Mouse (Mus musculus) forebrain, embryonic 12.5 days (tissue): Measurements from ENCODE around the gene Synpo2l. TPM values are rescaled to one million over a fixed set of nuclear protein-coding genes. Genes with fewer than 3 reads are reported as not detected.

Experiments
- ATAC-seq: fragments of 200-750 bp; cut with Nextera tagmentation; 2 replicates; pipeline ENCODE4 v1.8.0; 2017; ENCODE audit warnings: moderate TSS enrichment; ENCODE audit not compliant: low FRiP score
- H3K27ac ChIP-seq: fragments of 300-500 bp; sonication (generic); 2 replicates; pipeline ENCODE4 v1.5.1; 2016; ENCODE audit warnings: mild to moderate bottlenecking
- H3K27me3 ChIP-seq: fragments of 300-500 bp; sonication (generic); 2 replicates; pipeline ENCODE4 v1.6.1; 2016; ENCODE audit warnings: mild to moderate bottlenecking
- H3K36me3 ChIP-seq: fragments of 300-500 bp; sonication (generic); replicated peaks from 2 replicates; pipeline ENCODE4 v1.6.1; 2016; ENCODE audit warnings: mild to moderate bottlenecking
- H3K4me1 ChIP-seq: fragments of 300-500 bp; sonication (generic); 2 replicates; pipeline ENCODE4 v1.6.1; 2016
- H3K4me2 ChIP-seq: fragments of 300-500 bp; sonication (generic); 2 replicates; pipeline ENCODE4 v1.6.1; 2016; ENCODE audit warnings: mild to moderate bottlenecking, moderate library complexity
- H3K4me3 ChIP-seq: fragments of 300-500 bp; sonication (generic); replicated peaks from 2 replicates; pipeline ENCODE4 v1.5.1; 2016; ENCODE audit warnings: mild to moderate bottlenecking
- H3K9ac ChIP-seq: fragments of 300-500 bp; sonication (generic); 2 replicates; pipeline ENCODE4 v1.6.1; 2016; ENCODE audit warnings: mild to moderate bottlenecking
- H3K9me3 ChIP-seq: fragments of 300-500 bp; sonication (generic); 2 replicates; pipeline ENCODE4 v1.6.1; 2016
- WGBS: fragments of 180-500 bp; shearing (Covaris S2); methylation state at CpG from one replicate; pipeline ENCODE4 v1.1.7; 2016; 5-methylcytosine and 5-hydroxymethylcytosine counted together
- microRNA-seq: library from miRNA; unstranded; fragments of <30 nt; microRNA quantifications from one replicate; pipeline ENCODE4, GENCODE M21; 2017
- polyA plus RNA-seq: library from polyadenylated mRNA; unstranded; fragments of >200 nt; fragmentation: Nextera tagmentation; extraction: Ambion mirVana; gene quantifications from 2 replicates; pipeline ENCODE4 v1.2.1, GENCODE M21; 2016

Gene Synpo2l
- polyA plus RNA-seq, 1 experiment from 2014 or later, result 0.24 TPM

DNA sequence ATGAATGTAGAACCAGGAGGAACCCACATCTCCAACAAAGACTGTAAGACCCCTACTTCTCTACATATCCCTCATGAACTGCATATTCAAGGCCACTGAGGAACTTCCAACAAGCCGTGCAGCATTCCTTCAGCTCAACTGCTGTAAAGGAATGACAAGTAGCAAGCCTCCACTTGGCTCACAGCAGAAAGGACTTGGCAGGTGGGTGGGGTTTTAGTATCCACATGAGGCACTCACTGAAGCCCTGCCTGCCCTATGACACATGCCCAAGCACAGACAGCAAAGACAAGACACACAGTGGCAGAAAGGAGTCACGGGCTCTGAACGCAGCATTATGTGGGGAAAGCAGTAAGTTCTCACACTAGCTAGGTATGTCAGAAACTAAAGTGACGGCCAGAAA lies 58.0 kb downstream of the Synpo2l start:
- WGBS, result 93% methylated on average over 4 of the region's 4 CpGs
- H3K27ac ChIP-seq, result no peak overlapping the region
- H3K27me3 ChIP-seq, result no peaks in the 10 kb centered on the region
- H3K9me3 ChIP-seq, result no peaks in the 10 kb centered on the region
- H3K9ac ChIP-seq, result no peak overlapping the region
- no peaks in the 10 kb centered on the region for H3K4me1 ChIP-seq
- no peak for ATAC-seq
- no peak overlapping the region for H3K4me2 ChIP-seq
- H3K36me3 ChIP-seq, result peaks cover 14% of the 10 kb centered on the region
- H3K4me3 ChIP-seq, result no peak overlapping the region

DNA sequence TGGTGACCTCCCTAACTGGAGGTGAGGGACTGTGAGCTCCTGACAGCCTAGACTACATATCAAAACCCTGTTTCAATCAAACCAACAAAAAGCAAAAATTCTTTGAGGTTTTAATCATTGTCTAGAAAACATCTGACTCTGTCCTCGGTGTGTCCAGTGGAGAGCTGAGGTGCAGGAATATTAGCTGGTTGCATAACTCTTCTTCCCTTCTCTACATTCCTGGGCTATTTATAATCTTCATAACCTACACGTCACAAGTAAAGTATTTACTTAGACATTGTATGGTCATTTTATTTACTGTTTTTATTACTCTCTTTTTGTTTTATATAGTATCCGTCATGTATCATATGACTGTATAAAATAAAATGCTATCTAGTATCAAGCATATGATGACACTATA lies 58.6 kb downstream of the Synpo2l start:
- Histone ChIP-seq H3K4me3 (no peak overlapping the region), H3K27ac (no peak overlapping the region), H3K36me3 (peaks cover 14% of the 10 kb centered on the region), H3K9me3 (no peaks in the 10 kb centered on the region), H3K9ac (no peak overlapping the region), H3K4me2 (no peak overlapping the region), H3K27me3 (no peaks in the 10 kb centered on the region), H3K4me1 (no peaks in the 10 kb centered on the region)
- WGBS, result 94% methylated on average over 3 of the region's 3 CpGs
- no peak for ATAC-seq

Small RNA genes within 50 kb of the gene (microRNA-seq; reads per million reads assigned to microRNA genes)
- gene Mir6946, result 2.7 reads per million, percentile 4 among the genes with 10 or more reads in this experiment

Other genes with a start within 250 kb of the Synpo2l start
- gene Cfap70, start 216.1 kb downstream of the Synpo2l start, polyA plus RNA-seq, result 0.44 and 0.82 TPM in 2 replicates
- gene Anxa7, start 188.2 kb downstream of the Synpo2l start, polyA plus RNA-seq, result 10.0 and 13.0 TPM in 2 replicates
- 1.3 and 1.4 TPM in 2 replicates for gene Mss51, start 171.5 kb downstream of the Synpo2l start, polyA plus RNA-seq
- gene Ppp3cb, start 121.8 kb downstream of the Synpo2l start, polyA plus RNA-seq, result 72.0 and 79.5 TPM in 2 replicates
- gene Usp54, start 27.3 kb downstream of the Synpo2l start, polyA plus RNA-seq, result 15.8 and 18.9 TPM in 2 replicates
- not detected in 2 replicates for gene Myoz1, start 11.8 kb downstream of the Synpo2l start, polyA plus RNA-seq
- 87.6 and 94.8 TPM in 2 replicates for gene Sec24c, start 6.0 kb upstream of the Synpo2l start, polyA plus RNA-seq
- 20.5 and 23.3 TPM in 2 replicates for gene Fut11, start 26.6 kb upstream of the Synpo2l start, polyA plus RNA-seq
- 268 and 275 TPM in 2 replicates for gene Chchd1, start 34.7 kb upstream of the Synpo2l start, polyA plus RNA-seq
- gene Zswim8, start 39.2 kb upstream of the Synpo2l start, polyA plus RNA-seq, result 46.0 and 46.5 TPM in 2 replicates
- gene Ndst2, start 66.2 kb upstream of the Synpo2l start, polyA plus RNA-seq, result 22.3 and 24.5 TPM in 2 replicates
- gene Camk2g, start 125.7 kb upstream of the Synpo2l start, polyA plus RNA-seq, result 54.1 and 60.4 TPM in 2 replicates
- 0.10 and 0.15 TPM in 2 replicates for gene Plau, start 168.3 kb upstream of the Synpo2l start, polyA plus RNA-seq